Mouse (Mus musculus): ENCODE results near the gene Asic5.

Gene Asic5

GRCm38 (mm10) chr3:81981990-81982389 lies at the start of gene Asic5:
Gene Asic5, plus strand, starts transcription at chr3:81982290.
- DNase-seq (ENCODE audit: low spot score): no peak

GRCm38 (mm10) chr3:81933348-81933747 lies 48.7 kb upstream of the Asic5 start:
- DNase-seq (ENCODE audit: low spot score): no peak

GRCm38 (mm10) chr3:81938924-81939323 lies 43.2 kb upstream of the Asic5 start:
- peak; percentile 43 for DNase-seq (ENCODE audit: low spot score)

DNA sequence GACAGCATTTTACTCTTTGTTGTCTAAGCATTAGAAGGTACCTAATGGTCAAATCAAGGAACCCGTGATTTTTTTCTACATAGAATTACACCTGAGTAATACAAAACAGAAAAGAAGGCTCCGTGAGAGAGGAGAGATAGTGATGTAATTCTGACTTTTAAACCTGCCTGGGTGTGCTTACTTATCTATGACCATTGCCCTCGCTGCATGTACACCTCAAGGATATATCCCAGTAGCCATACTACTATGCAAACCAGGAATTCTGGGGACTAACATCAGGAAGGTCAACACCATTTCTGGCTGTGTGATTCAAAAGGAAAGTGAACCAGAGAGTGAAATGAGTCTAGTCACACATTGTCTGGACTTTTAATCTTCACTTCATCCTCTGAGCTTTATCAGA lies 39.7 kb upstream of the Asic5 start:
- DNase-seq (ENCODE audit: low spot score): no peak

DNA sequence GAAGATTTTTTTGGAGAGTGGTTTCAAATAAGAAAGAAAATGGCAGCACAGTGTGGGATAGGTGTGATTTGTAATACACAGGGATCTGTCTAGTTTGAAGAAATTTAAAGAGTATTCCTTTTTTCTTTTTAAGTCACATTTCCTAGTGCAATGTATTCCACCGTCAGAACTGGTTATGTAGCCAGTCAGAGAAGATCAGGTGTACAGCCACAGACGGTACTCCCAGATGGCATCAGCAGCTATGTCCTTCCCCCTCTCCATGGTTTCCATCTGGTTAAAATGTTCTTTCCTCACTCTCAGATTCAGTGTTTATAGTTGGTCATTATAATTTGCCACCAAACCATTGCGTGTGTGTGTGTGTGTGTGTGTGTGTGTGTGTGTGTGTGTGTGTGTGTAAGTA lies 39.0 kb upstream of the Asic5 start:
- no peak for DNase-seq (ENCODE audit: low spot score)

GRCm38 (mm10) chr3:81944851-81945393 lies 37.2 kb upstream of the Asic5 start:
- DNase-seq (ENCODE audit: low spot score): no peak

DNA sequence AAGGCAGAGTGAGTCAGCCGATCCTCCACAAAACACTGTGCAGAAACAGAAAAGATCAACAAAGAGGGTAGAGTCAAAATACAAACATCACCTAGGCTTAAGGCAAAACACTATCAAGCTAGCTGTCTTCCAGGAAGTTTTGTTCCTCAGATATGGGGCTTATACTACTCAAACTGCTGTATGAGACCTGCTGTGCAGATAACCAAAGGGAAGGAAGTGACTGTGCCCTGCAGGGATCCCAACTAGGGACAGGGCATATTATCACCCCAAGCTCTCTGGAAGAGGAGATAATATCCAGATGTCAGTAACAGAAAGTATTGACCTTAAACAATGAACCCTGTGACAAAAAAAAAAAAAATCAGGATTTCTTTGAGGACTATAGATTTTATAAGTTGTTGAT lies 33.0 kb upstream of the Asic5 start:
- no peak for DNase-seq (ENCODE audit: low spot score)

DNA sequence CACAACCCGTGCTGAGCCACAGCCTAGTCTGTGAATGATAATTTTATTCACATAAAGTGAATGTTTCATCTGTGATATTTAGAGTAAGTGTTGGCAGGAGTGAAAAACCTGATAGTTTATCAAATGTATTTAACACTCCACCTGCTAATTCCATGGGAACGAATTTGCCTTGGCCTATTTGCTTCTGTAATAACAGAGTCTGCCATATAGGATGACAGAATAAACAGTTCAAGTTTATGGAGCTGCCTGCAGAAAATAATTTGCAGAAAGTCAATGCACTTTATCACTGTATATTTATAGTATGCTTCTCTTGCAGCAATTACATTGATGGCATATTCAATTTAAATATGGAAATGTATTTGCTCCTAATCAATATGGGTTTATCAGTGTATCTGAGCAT lies 30.3 kb upstream of the Asic5 start:
- DNase-seq (ENCODE audit: low spot score): no peak

GRCm38 (mm10) chr3:81957484-81957883 lies 24.6 kb upstream of the Asic5 start:
- DNase-seq (ENCODE audit: low spot score): no peak

DNA sequence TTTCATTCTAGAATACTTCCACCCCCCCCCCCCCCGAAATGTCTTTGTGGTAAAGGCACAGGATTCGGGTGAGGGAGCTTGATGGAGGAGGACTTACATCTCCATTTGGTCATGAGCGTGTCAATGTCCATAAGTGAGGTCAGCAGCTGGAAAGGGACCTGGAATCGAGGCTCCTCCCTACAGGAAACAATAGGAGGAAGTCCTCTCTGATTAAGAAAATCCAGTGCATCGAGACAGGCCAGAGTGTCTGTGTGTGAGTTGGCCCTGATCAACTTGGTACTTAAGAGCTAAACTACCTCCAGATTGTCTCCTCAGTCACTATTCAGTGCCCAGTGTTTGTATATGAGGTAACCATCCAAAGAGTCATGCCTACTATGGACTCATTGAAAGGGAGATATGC lies 20.8 kb upstream of the Asic5 start:
- DNase-seq (ENCODE audit: low spot score): no peak

GRCm38 (mm10) chr3:81963768-81964167 lies 18.3 kb upstream of the Asic5 start:
- DNase-seq (ENCODE audit: low spot score): no peak

- no peak for DNase-seq (ENCODE audit: low spot score)
Measured at GRCm38 (mm10) chr3:81964596-81964995, 17.5 kb upstream of the Asic5 start.

- no peak for DNase-seq (ENCODE audit: low spot score)
Measured at GRCm38 (mm10) chr3:81975607-81976006, 6.5 kb upstream of the Asic5 start.

DNA sequence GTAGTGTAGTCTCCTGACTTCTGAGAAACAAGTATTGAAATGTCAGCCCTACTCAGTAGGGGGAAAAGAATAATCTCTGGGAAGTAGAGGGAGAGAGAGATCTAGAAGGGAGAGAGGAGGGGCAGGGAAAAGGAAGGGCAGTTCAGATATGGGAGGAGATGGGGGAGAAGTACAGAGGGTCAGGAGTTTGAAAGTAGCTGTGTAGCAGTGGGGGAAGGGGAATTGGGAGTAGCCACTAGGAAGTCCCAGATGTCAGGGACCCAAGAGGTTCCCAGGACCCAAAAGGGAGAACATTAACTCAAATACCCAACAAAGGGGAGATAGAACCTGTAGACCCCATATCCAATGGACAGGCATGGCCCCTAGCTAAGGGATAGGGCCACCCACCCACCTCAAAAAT lies 6.0 kb upstream of the Asic5 start, which contains the start of gene Tdo2:
TSS of gene Tdo2 (minus strand) at position 101 of the 400 bp plus-strand sequence.
- no peak for DNase-seq (ENCODE audit: low spot score)

DNA sequence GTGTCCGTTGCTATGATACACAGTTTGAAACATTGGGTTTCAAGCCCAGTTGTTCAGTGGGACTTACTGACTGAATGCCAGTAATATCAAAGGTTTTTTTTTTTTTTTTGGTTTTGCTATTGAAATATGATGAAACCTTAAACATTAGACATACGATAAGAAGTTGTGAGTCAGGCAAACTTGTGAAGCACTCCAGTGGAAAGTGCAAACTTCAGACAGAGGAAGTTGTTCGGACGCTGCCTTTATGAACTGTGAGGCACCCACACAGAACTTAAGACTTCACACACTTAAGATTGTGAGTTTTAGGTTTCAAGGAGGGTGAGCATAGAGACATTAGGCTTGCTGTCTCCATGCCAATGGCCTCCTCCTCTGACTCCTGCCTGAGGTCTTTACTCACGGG lies 514 bp upstream of the Asic5 start:
- no peak for DNase-seq (ENCODE audit: low spot score)

DNA sequence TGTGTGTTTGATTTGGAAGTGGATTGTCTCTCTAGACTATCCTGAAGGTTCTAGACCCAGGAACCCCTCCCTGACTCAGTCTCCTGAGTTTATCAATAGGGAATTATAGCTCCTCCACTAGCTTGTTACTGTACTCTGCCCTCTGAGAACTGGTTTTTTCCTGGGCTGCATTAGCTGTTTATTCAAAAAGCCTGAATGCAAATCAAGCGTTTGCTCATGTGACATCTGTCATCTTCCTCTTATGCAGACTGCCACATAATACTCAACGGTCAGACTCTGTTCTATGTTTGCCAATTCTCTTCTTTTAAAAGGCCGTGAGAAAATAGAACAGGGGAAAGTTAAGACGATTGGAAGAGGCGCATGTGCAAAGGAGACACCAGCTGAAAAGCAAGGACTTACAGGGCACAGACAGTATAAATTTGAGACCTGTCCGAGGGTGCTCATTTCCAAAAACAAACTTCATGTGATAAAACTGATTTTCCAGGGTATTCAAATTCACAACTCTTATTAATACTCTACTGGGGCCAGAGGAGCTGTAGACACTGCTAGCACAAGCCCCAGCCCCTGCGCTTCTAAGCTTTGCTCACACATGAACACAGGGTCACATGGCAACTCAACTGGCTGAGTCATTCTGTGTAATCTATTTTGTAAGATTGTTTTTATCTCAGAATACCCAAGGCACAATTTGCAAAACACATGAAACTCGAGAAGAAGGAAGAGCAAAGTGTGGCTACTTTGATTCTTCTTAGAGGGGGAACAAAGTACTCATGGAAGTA lies 1.2 kb downstream of the Asic5 start:
- DNase-seq (ENCODE audit: low spot score): no peak

DNA sequence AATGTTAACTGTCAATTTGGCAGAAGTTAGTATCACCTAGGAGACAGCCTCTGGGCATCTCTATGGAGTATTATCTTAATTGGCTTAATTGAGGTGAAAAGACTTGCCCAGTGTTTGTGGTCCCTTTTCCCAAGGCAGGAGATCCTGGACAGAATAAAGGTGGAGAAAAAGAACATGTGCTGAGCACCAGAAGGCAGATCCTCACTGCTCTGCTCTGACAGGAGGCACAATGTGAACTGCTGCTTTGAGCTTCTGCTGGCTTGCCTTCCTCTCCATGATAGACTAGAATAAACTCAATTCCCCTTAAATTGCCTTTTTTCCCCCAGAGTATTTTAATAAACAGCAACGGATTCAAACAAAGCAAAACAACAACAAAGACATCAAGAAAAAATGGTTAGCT lies 3.0 kb downstream of the Asic5 start:
- no peak for DNase-seq (ENCODE audit: low spot score)

GRCm38 (mm10) chr3:81986103-81986502 lies 4.0 kb downstream of the Asic5 start:
- no peak for DNase-seq (ENCODE audit: low spot score)

GRCm38 (mm10) chr3:81987628-81988027 lies 5.5 kb downstream of the Asic5 start:
- DNase-seq (ENCODE audit: low spot score): no peak

DNA sequence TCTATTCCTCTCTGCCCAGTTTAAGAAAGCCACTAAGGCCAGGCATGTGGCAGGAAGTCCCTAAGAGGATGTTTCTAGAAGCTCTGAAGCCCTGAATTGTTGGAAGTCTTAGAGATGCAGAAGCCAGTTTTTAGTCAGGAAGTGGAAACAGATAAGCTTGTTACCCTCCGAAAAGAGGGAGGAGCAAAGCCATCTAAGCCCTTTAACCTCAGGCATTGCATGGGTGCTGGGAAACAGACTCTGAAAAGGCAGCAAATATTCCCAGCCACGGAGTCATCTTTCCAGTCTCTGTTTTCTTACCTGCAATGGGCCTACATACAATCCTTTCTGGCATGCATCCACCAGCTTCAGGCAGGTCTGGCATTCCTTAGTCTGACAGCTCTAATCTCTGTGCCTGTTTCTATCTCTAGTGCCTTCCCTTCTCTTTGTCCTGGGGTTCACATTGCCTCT lies 7.6 kb downstream of the Asic5 start:
- no peak for DNase-seq (ENCODE audit: low spot score)

GRCm38 (mm10) chr3:81990531-81990930 lies 8.4 kb downstream of the Asic5 start:
- no peak for DNase-seq (ENCODE audit: low spot score)

DNA sequence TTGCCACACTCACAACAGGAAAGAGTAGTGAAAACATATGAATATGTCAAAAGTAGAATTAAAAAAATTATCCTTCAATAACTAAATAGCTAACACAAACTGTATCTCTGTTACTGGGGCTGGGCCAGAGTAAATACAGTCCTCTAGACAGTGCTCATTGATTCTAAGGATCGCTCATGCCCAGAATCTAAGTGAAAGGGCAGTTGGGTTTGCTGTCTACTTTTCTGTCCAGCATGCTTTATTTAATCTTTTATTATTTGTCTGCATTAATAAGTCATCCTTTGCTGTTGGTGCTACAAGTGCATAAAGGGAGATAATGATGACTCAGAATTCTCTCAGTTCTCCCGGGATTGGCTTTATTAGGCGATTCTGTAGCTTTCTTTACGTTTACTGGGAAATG lies 13.3 kb downstream of the Asic5 start:
- no peak for DNase-seq (ENCODE audit: low spot score)

DNA sequence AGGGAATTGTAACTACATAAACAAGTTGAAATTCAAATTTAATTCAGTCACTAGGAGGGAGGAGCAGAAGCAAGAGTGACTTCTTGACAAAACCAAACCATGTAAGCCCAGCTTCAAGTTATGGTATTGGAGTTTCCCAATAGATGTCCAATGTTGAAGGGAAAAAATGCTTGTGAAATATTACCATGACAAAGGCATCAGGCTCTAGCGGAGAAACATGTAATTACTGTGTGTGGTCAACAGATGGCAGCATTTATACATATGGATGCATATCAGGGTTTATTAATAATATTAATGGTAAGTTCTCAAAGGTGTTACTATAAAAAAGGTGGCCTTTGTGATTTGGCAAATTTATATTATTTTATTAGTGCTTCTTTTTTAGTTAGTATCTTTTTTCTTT lies 13.9 kb downstream of the Asic5 start:
- DNase-seq (ENCODE audit: low spot score): peak; percentile 55

GRCm38 (mm10) chr3:82007002-82007401 lies 24.9 kb downstream of the Asic5 start:
- DNase-seq (ENCODE audit: low spot score): no peak

Measured in lung, postnatal 25 days (tissue).